Mouse (Mus musculus) forebrain, embryonic 14.5 days (tissue): ENCODE results near the gene Abca8b. TPM values are rescaled to one million over a fixed set of nuclear protein-coding genes. Genes with fewer than 3 reads are reported as not detected.

ENCODE experiments used
- ATAC-seq: fragments of 200-750 bp; cut with Nextera tagmentation; 2 replicates; pipeline ENCODE4 v1.8.0; 2017; ENCODE audit warnings: mild to moderate bottlenecking, moderate library complexity
- DNase-seq: peaks from one replicate; pipeline ENCODE4 v3.0.0-alpha.2; 2015; ENCODE audit warnings: low spot score
- H3K27ac ChIP-seq: fragments of 300-500 bp; sonication (generic); 2 replicates; pipeline ENCODE4 v1.5.1; 2014; ENCODE audit warnings: low read depth, mild to moderate bottlenecking, control low read depth, low read length, moderate library complexity
- H3K27me3 ChIP-seq: fragments of 300-500 bp; sonication (generic); replicated peaks from 2 replicates; pipeline ENCODE4 v1.6.1; 2014; ENCODE audit warnings: low read length, control low read depth, mixed read lengths; ENCODE audit not compliant: control insufficient read depth, insufficient read depth
- H3K36me3 ChIP-seq: fragments of 300-500 bp; sonication (generic); 2 replicates; pipeline ENCODE4 v1.6.1; 2014; ENCODE audit warnings: low read length, control low read depth; ENCODE audit not compliant: control insufficient read depth, insufficient read depth
- H3K4me1 ChIP-seq: fragments of 300-500 bp; sonication (generic); 2 replicates; pipeline ENCODE4 v1.6.1; 2014; ENCODE audit warnings: antibody characterized with exemption, low read length, control low read depth; ENCODE audit not compliant: control insufficient read depth, insufficient read depth
- H3K4me2 ChIP-seq: fragments of 300-500 bp; sonication (generic); 2 replicates; pipeline ENCODE4 v1.6.1; 2014; ENCODE audit warnings: mild to moderate bottlenecking, control low read depth, low read length
- H3K4me3 ChIP-seq: fragments of 300-500 bp; sonication (generic); 2 replicates; pipeline ENCODE4 v1.5.1; 2014; ENCODE audit warnings: low read depth, low read length, control low read depth
- H3K9ac ChIP-seq: fragments of 300-500 bp; sonication (generic); 2 replicates; pipeline ENCODE4 v1.6.1; 2014; ENCODE audit warnings: mild to moderate bottlenecking, low read length, control low read depth, moderate library complexity
- H3K9me3 ChIP-seq: fragments of 300-500 bp; sonication (generic); replicated peaks from 2 replicates; pipeline ENCODE4 v1.6.1; 2016; ENCODE audit warnings: low read length, control low read depth, mixed read lengths; ENCODE audit not compliant: control insufficient read depth
- WGBS: fragments of 180-500 bp; shearing (Covaris S2); extraction: QIAGEN DNeasy Blood & Tissue Kit; methylation state at CpG from one replicate; pipeline ENCODE4 v1.1.7; 2014; 5-methylcytosine and 5-hydroxymethylcytosine counted together
- polyA plus RNA-seq: library from polyadenylated mRNA; unstranded; fragments of >200 nt; fragmentation: Nextera tagmentation; extraction: Ambion mirVana; gene quantifications from 2 replicates; pipeline ENCODE4 v1.2.1, GENCODE M21; 2014

Gene Abca8b
- polyA plus RNA-seq, 1 experiment from 2014 or later: 1.1 TPM

DNA sequence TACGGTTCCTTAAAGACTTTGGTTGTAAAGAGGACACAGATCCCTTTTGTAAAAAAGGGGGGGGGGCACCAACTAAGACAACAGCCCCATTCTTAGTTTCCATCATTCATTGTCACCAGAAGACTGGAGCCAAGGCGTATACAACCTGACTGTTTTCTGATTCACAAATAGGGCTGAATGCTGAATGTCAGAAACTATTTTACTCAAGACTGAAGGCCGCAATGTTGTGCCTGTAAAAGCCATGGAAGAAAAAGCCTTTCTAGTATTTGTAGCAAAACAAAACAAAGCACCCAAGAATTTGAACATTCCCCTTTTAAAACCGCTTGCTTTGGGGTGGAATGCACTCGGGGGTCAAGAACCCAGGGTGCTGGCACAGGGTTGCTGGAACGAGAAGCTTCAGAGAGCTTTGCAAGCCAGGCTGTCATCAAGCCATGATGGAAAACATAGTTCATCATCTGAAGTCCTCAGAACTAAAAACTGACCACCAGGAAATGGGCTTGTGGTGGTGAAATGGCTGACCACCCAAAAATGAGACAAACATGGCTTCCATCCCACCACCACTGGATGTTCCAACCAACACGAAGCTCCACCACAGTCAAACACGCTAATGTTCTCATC, 104.2 kb downstream of the Abca8b start:
- no peak overlapping the region for H3K4me2 ChIP-seq

DNA sequence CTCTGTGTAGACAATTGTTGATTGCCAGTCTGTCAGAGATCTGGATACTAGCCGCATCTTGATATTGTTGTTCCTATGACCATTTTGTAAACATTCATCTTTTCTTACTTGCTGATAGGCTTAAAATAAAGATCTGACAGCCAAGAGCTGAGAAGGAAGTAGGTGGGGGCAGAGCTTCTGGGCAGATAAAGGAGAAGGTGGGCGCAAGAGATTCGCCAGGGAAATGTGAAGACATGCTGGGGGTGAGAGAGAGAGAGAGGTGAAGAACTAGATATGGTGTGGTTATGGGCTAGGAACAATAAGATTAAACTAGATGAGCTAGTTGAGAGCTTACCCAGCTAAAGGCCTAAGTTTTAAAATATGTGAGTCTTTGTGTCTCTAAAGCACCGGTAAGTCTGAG, 106.0 kb downstream of the Abca8b start:
- Histone ChIP-seq H3K4me1 (no peaks in the 10 kb centered on the region), H3K27ac (no peak overlapping the region), H3K36me3 (no peaks in the 10 kb centered on the region), H3K4me3 (no peak overlapping the region), H3K27me3 (no peaks in the 10 kb centered on the region), H3K4me2 (no peak overlapping the region), H3K9me3 (no peaks in the 10 kb centered on the region), H3K9ac (no peak overlapping the region)
- DNase-seq (no peak), ATAC-seq (no peak)
- WGBS: 97% methylated on average over 4 of the region's 4 CpGs

More for the DNA sequence above, 104.2 kb downstream of the Abca8b start:
- Histone ChIP-seq H3K27me3 (no peaks in the 10 kb centered on the region), H3K4me3 (no peak overlapping the region), H3K4me1 (no peaks in the 10 kb centered on the region), H3K9ac (no peak overlapping the region), H3K27ac (no peak overlapping the region), H3K36me3 (no peaks in the 10 kb centered on the region), H3K9me3 (no peaks in the 10 kb centered on the region)
- no peak for ATAC-seq
- WGBS: 76% methylated on average over 8 of the region's 8 CpGs
- DNase-seq: no peak

DNA sequence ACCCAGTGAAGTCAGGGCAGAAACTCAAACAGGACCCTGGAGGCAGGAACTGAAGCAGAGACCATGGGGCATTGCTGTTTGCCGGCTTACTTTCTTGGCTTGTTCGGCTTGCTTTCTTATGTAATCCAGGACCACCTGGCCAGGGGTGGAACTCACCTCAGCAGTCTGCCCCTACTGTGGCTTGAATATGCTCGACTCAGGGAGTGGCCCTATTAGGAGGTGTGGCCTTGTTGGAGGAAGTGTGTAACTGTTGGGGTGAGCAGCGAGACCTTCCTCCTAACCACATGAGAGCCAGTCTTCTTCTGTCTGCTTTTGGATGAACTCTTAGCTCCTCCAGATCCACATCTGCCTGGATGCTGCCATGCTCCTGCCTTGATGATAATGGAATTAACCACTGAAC, 108.9 kb downstream of the Abca8b start:
- no peaks in the 10 kb centered on the region for H3K36me3 ChIP-seq
- 89% methylated on average over 4 of the region's 4 CpGs for WGBS

DNA sequence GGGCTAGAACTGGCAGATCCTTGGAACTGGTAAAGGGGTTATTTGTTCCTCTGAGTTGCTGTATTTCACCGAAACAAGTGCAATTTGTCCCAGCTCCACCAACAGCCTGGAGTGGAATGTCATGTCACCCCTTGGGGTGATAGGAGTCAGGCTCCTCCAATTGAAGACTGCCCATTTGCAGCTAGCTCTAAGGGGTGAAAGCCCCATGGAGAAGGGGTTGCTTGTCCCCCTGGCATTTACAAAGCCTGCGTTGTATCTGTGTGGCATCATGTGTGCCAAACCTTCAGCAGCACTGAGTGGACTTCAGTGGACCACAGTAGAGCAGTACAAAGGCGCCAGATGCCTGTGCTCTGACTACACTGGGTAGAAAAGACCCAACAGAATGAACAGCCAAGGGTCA, 110.1 kb downstream of the Abca8b start:
- H3K9ac ChIP-seq: no peak overlapping the region
- no peaks in the 10 kb centered on the region for H3K4me1 ChIP-seq
- ATAC-seq (no peak), DNase-seq (no peak)
- no peak overlapping the region for H3K4me3 ChIP-seq
- WGBS: 92% methylated on average over 3 of the region's 3 CpGs
- H3K27ac ChIP-seq: no peak overlapping the region
- H3K36me3 ChIP-seq: no peaks in the 10 kb centered on the region
- H3K9me3 ChIP-seq: no peaks in the 10 kb centered on the region
- no peaks in the 10 kb centered on the region for H3K27me3 ChIP-seq
- H3K4me2 ChIP-seq: no peak overlapping the region

More for the DNA sequence above, 108.9 kb downstream of the Abca8b start:
- no peak for ATAC-seq
- H3K27me3 ChIP-seq: no peaks in the 10 kb centered on the region
- no peaks in the 10 kb centered on the region for H3K9me3 ChIP-seq
- no peak overlapping the region for H3K27ac ChIP-seq
- no peak overlapping the region for H3K9ac ChIP-seq
- no peak overlapping the region for H3K4me2 ChIP-seq
- no peak overlapping the region for H3K4me3 ChIP-seq
- no peaks in the 10 kb centered on the region for H3K4me1 ChIP-seq
- DNase-seq: no peak

DNA sequence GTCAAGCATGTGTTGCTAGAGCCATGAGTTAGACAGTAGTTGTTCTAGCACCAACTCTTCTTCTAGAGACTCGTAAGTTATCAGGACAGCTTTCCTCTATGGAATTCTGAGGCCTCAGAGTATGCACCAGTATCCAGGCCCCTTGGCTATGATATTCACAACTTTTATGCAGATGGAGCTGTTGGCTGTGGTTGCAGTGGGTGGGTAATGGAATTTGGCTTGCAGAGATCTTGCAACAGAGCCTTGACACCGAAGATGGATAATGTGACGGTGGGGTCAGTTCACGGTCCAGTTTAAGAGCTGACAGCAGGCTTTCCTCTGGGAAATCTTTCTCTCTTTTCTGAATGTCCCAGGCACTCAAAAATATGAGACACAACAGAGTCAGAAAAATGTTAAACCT, 110.8 kb downstream of the Abca8b start:
- no peak for ATAC-seq
- H3K36me3 ChIP-seq: no peaks in the 10 kb centered on the region
- H3K4me3 ChIP-seq: no peak overlapping the region
- no peaks in the 10 kb centered on the region for H3K9me3 ChIP-seq
- H3K27me3 ChIP-seq: no peaks in the 10 kb centered on the region
- WGBS: 93% methylated on average over 4 of the region's 4 CpGs
- no peak overlapping the region for H3K4me2 ChIP-seq
- H3K4me1 ChIP-seq: no peaks in the 10 kb centered on the region
- H3K27ac ChIP-seq: no peak overlapping the region
- DNase-seq: no peak
- no peak overlapping the region for H3K9ac ChIP-seq

DNA sequence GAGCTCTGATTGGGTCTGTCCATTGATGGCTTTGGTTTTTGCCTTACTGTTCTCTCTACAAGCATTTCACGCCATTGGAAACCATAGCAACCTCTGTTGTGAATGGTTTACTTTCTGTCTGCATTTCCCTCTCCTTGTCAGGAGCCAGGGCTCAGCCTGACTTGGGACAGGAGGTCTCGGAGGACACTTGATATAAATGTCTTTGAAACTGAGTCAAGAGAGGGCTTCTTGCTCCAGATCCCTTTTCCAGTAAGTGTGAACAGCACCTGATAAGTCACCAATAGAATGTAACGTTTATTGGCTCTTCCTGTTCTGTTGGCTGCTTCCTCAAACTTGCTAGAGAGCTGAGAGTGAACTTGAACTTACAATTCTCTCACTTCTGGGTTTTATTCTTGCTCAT, 111.5 kb downstream of the Abca8b start:
- Histone ChIP-seq H3K4me2 (no peak overlapping the region), H3K4me1 (no peaks in the 10 kb centered on the region), H3K9me3 (no peaks in the 10 kb centered on the region), H3K36me3 (no peaks in the 10 kb centered on the region), H3K9ac (no peak overlapping the region), H3K4me3 (no peak overlapping the region), H3K27me3 (no peaks in the 10 kb centered on the region), H3K27ac (no peak overlapping the region)
- WGBS: 55% methylated on average over 3 of the region's 3 CpGs
- no peak for DNase-seq
- no peak for ATAC-seq

Other genes with a start within 250 kb of the Abca8b start
- gene 1700012B07Rik, start 167.8 kb downstream of the Abca8b start, polyA plus RNA-seq: not detected in 2 replicates
- gene Abca8a, start 100.1 kb upstream of the Abca8b start, polyA plus RNA-seq: 1.1 and 2.1 TPM in 2 replicates
- 2.8 and 4.6 TPM in 2 replicates for gene Abca9, start 172.4 kb upstream of the Abca8b start, polyA plus RNA-seq